Mouse (Mus musculus): ENCODE results near the gene Gas7. TPM values are rescaled to one million over a fixed set of nuclear protein-coding genes. Genes with fewer than 3 reads are reported as not detected.

Gene Gas7
- polyA plus RNA-seq, 1 experiment = 14.4 TPM

- Histone ChIP-seq H3K4me1 (ENCODE audit: control insufficient read depth, insufficient read depth, low read length) (peaks cover 8% of the 10 kb centered on the region), H3K36me3 (ENCODE audit: control insufficient read depth, insufficient read depth, low read length) (no peaks in the 10 kb centered on the region), H3K27ac (ENCODE audit: control insufficient read depth, insufficient read depth, low read depth, low read length) (no peak overlapping the region), H3K4me3 (ENCODE audit: control insufficient read depth, low read depth, low read length) (no peak overlapping the region), H3K27me3 (ENCODE audit: control insufficient read depth, insufficient read depth, low read length) (no peaks in the 10 kb centered on the region)
- TF ChIP-seq POLR2A (IDR thresholded peaks at IDR 0.05; ENCODE audit: control insufficient read depth, low read depth, low read length) = no peak
- TF ChIP-seq CTCF (IDR thresholded peaks at IDR 0.05; ENCODE audit: control insufficient read depth, insufficient read depth, insufficient replicate concordance, low read depth, low read length) = no peak
Measured at GRCm38 (mm10) chr11:67561631-67562030, 106.4 kb downstream of the Gas7 start.

GRCm38 (mm10) chr11:67563141-67563540, 107.9 kb downstream of the Gas7 start:
- TF ChIP-seq POLR2A (IDR thresholded peaks at IDR 0.05; ENCODE audit: control insufficient read depth, low read depth, low read length) = no peak
- no peak for TF ChIP-seq CTCF (IDR thresholded peaks at IDR 0.05; ENCODE audit: control insufficient read depth, insufficient read depth, insufficient replicate concordance, low read depth, low read length)
- Histone ChIP-seq H3K27me3 (ENCODE audit: control insufficient read depth, insufficient read depth, low read length) (no peaks in the 10 kb centered on the region), H3K27ac (ENCODE audit: control insufficient read depth, insufficient read depth, low read depth, low read length) (no peak overlapping the region), H3K4me3 (ENCODE audit: control insufficient read depth, low read depth, low read length) (no peak overlapping the region), H3K4me1 (ENCODE audit: control insufficient read depth, insufficient read depth, low read length) (peaks cover 8% of the 10 kb centered on the region), H3K36me3 (ENCODE audit: control insufficient read depth, insufficient read depth, low read length) (no peaks in the 10 kb centered on the region)

GRCm38 (mm10) chr11:67564003-67564637, 108.9 kb downstream of the Gas7 start:
- no peak overlapping the region for H3K27ac ChIP-seq (ENCODE audit: control insufficient read depth, insufficient read depth, low read depth, low read length)
- no peak for TF ChIP-seq CTCF (IDR thresholded peaks at IDR 0.05; ENCODE audit: control insufficient read depth, insufficient read depth, insufficient replicate concordance, low read depth, low read length)
- no peak for TF ChIP-seq POLR2A (IDR thresholded peaks at IDR 0.05; ENCODE audit: control insufficient read depth, low read depth, low read length)
- H3K4me3 ChIP-seq (ENCODE audit: control insufficient read depth, low read depth, low read length) = no peak overlapping the region
- no peaks in the 10 kb centered on the region for H3K27me3 ChIP-seq (ENCODE audit: control insufficient read depth, insufficient read depth, low read length)
- peaks cover 8% of the 10 kb centered on the region for H3K4me1 ChIP-seq (ENCODE audit: control insufficient read depth, insufficient read depth, low read length)
- no peaks in the 10 kb centered on the region for H3K36me3 ChIP-seq (ENCODE audit: control insufficient read depth, insufficient read depth, low read length)

- Histone ChIP-seq H3K27ac (ENCODE audit: control insufficient read depth, insufficient read depth, low read depth, low read length) (no peak overlapping the region), H3K27me3 (ENCODE audit: control insufficient read depth, insufficient read depth, low read length) (no peaks in the 10 kb centered on the region), H3K4me3 (ENCODE audit: control insufficient read depth, low read depth, low read length) (no peak overlapping the region), H3K4me1 (ENCODE audit: control insufficient read depth, insufficient read depth, low read length) (peaks cover 8% of the 10 kb centered on the region), H3K36me3 (ENCODE audit: control insufficient read depth, insufficient read depth, low read length) (no peaks in the 10 kb centered on the region)
- TF ChIP-seq POLR2A (IDR thresholded peaks at IDR 0.05; ENCODE audit: control insufficient read depth, low read depth, low read length) = no peak
- TF ChIP-seq CTCF (IDR thresholded peaks at IDR 0.05; ENCODE audit: control insufficient read depth, insufficient read depth, insufficient replicate concordance, low read depth, low read length) = no peak
Measured at GRCm38 (mm10) chr11:67565512-67565911, 110.3 kb downstream of the Gas7 start.

- no peak overlapping the region for H3K27ac ChIP-seq (ENCODE audit: control insufficient read depth, insufficient read depth, low read depth, low read length)
- H3K36me3 ChIP-seq (ENCODE audit: control insufficient read depth, insufficient read depth, low read length) = no peaks in the 10 kb centered on the region
- TF ChIP-seq CTCF (IDR thresholded peaks at IDR 0.05; ENCODE audit: control insufficient read depth, insufficient read depth, insufficient replicate concordance, low read depth, low read length) = no peak
- TF ChIP-seq POLR2A (IDR thresholded peaks at IDR 0.05; ENCODE audit: control insufficient read depth, low read depth, low read length) = no peak
- H3K4me1 ChIP-seq (ENCODE audit: control insufficient read depth, insufficient read depth, low read length) = peaks cover 8% of the 10 kb centered on the region
- H3K4me3 ChIP-seq (ENCODE audit: control insufficient read depth, low read depth, low read length) = no peak overlapping the region
- no peaks in the 10 kb centered on the region for H3K27me3 ChIP-seq (ENCODE audit: control insufficient read depth, insufficient read depth, low read length)
Measured at GRCm38 (mm10) chr11:67566704-67567103, 111.5 kb downstream of the Gas7 start.

- Histone ChIP-seq H3K4me3 (ENCODE audit: control insufficient read depth, low read depth, low read length) (no peak overlapping the region), H3K4me1 (ENCODE audit: control insufficient read depth, insufficient read depth, low read length) (peaks cover 8% of the 10 kb centered on the region), H3K27ac (ENCODE audit: control insufficient read depth, insufficient read depth, low read depth, low read length) (no peak overlapping the region), H3K27me3 (ENCODE audit: control insufficient read depth, insufficient read depth, low read length) (no peaks in the 10 kb centered on the region), H3K36me3 (ENCODE audit: control insufficient read depth, insufficient read depth, low read length) (no peaks in the 10 kb centered on the region)
- TF ChIP-seq POLR2A (IDR thresholded peaks at IDR 0.05; ENCODE audit: control insufficient read depth, low read depth, low read length) (no peak), CTCF (IDR thresholded peaks at IDR 0.05; ENCODE audit: control insufficient read depth, insufficient read depth, insufficient replicate concordance, low read depth, low read length) (no peak)
Measured at GRCm38 (mm10) chr11:67567184-67567583, 111.9 kb downstream of the Gas7 start.

- Histone ChIP-seq H3K27ac (ENCODE audit: control insufficient read depth, insufficient read depth, low read depth, low read length) (no peak overlapping the region), H3K36me3 (ENCODE audit: control insufficient read depth, insufficient read depth, low read length) (no peaks in the 10 kb centered on the region), H3K27me3 (ENCODE audit: control insufficient read depth, insufficient read depth, low read length) (no peaks in the 10 kb centered on the region), H3K4me3 (ENCODE audit: control insufficient read depth, low read depth, low read length) (no peak overlapping the region), H3K4me1 (ENCODE audit: control insufficient read depth, insufficient read depth, low read length) (peaks cover 3% of the 10 kb centered on the region; the same call in 1 of the 2 replicates)
- no peak for TF ChIP-seq CTCF (IDR thresholded peaks at IDR 0.05; ENCODE audit: control insufficient read depth, insufficient read depth, insufficient replicate concordance, low read depth, low read length)
- TF ChIP-seq POLR2A (IDR thresholded peaks at IDR 0.05; ENCODE audit: control insufficient read depth, low read depth, low read length) = no peak
Measured at GRCm38 (mm10) chr11:67567991-67568390, 112.8 kb downstream of the Gas7 start.
